Mouse (Mus musculus) c-Kit-positive CD71-negative TER-119-negative erythroid progenitor cells, embryonic 14.5 days (primary cell): ENCODE results near the gene Dact2.

Source experiments
- DNase-seq: peaks from one replicate; pipeline ENCODE4 v3.0.0-alpha.2; 2013; ENCODE audit warnings: low read depth

The Dact2 gene

GRCm38 (mm10) chr17:14204061-14204460 lies at the start of gene Dact2:
Gene Dact2, minus strand, starts transcription at chr17:14204304.
- no peak for DNase-seq

GRCm38 (mm10) chr17:14252456-14252855 lies 48.4 kb upstream of the Dact2 start:
- DNase-seq, result no peak

GRCm38 (mm10) chr17:14250401-14250800 lies 46.3 kb upstream of the Dact2 start:
- DNase-seq, result no peak

GRCm38 (mm10) chr17:14249595-14249994 lies 45.5 kb upstream of the Dact2 start:
- DNase-seq, result no peak

- DNase-seq, result no peak
Observed at GRCm38 (mm10) chr17:14247931-14248330, 43.8 kb upstream of the Dact2 start.

GRCm38 (mm10) chr17:14246266-14246665 lies 42.2 kb upstream of the Dact2 start:
- no peak for DNase-seq

GRCm38 (mm10) chr17:14244195-14244965 lies 40.3 kb upstream of the Dact2 start:
- no peak for DNase-seq

- DNase-seq, result no peak
Observed at GRCm38 (mm10) chr17:14242634-14243033, 38.5 kb upstream of the Dact2 start.

GRCm38 (mm10) chr17:14239960-14240359 lies 35.9 kb upstream of the Dact2 start:
- no peak for DNase-seq

- DNase-seq, result no peak
Observed at GRCm38 (mm10) chr17:14237134-14237533, 33.0 kb upstream of the Dact2 start.

GRCm38 (mm10) chr17:14234774-14235389 lies 30.8 kb upstream of the Dact2 start:
- DNase-seq, result no peak

GRCm38 (mm10) chr17:14233658-14234057 lies 29.6 kb upstream of the Dact2 start:
- no peak for DNase-seq

GRCm38 (mm10) chr17:14232629-14233028 lies 28.5 kb upstream of the Dact2 start:
- DNase-seq, result peak; percentile 24

GRCm38 (mm10) chr17:14230698-14231430 lies 26.8 kb upstream of the Dact2 start:
- DNase-seq, result no peak

- no peak for DNase-seq
Observed at GRCm38 (mm10) chr17:14228381-14228780, 24.3 kb upstream of the Dact2 start.

- DNase-seq, result no peak
Observed at GRCm38 (mm10) chr17:14227601-14228000, 23.5 kb upstream of the Dact2 start.

GRCm38 (mm10) chr17:14226778-14227177 lies 22.7 kb upstream of the Dact2 start:
- no peak for DNase-seq

GRCm38 (mm10) chr17:14225982-14226652 lies 22.0 kb upstream of the Dact2 start:
- no peak for DNase-seq

GRCm38 (mm10) chr17:14221893-14222615 lies 17.9 kb upstream of the Dact2 start:
- no peak for DNase-seq

GRCm38 (mm10) chr17:14220606-14221202 lies 16.6 kb upstream of the Dact2 start:
- DNase-seq, result peak; percentile 42

- DNase-seq, result no peak
Observed at GRCm38 (mm10) chr17:14213976-14214529, 9.9 kb upstream of the Dact2 start.
